Mouse (Mus musculus) bone marrow, adult 2 months (tissue): ENCODE measurements at regions not wholly inside any gene's neighbourhood (a gene's known extent, or its start where the extent isn't known, plus 50 kb on each side); places are given as distances from the start of the nearest gene placed in this dataset.

ENCODE experiments used
- H3K27ac ChIP-seq: fragments of 200-500 bp; 2 replicates; pipeline ENCODE4 v1.5.1; 2012; ENCODE audit warnings: low read depth, mild to moderate bottlenecking, control low read depth, inconsistent platforms, low read length; ENCODE audit not compliant: control insufficient read depth, poor library complexity, insufficient read depth
- H3K4me1 ChIP-seq: fragments of 200-500 bp; 2 replicates; pipeline ENCODE4 v1.6.1; 2011; ENCODE audit warnings: low read length; ENCODE audit not compliant: control insufficient read depth, insufficient read depth
- H3K4me3 ChIP-seq: fragments of 200-500 bp; replicated peaks from 2 replicates; pipeline ENCODE3; 2011; ENCODE audit warnings: mild to moderate bottlenecking, low read depth, low read length, control low read depth; ENCODE audit not compliant: control insufficient read depth
- CTCF ChIP-seq: fragments of 200-500 bp; IDR thresholded peaks from 2 replicates; pipeline ENCODE4 v1.5.1; 2011; ENCODE audit warnings: low read length, control low read depth; ENCODE audit not compliant: control insufficient read depth, insufficient read depth
- POLR2A ChIP-seq: fragments of 200-500 bp; IDR thresholded peaks from 2 replicates; pipeline ENCODE4 v1.6.1; 2011; ENCODE audit warnings: low read depth, mild to moderate bottlenecking, control low read depth, low read length, borderline replicate concordance; ENCODE audit not compliant: control insufficient read depth
- WGBS: fragments of 180-500 bp; shearing (Covaris S2); methylation state at CpG from one replicate; pipeline ENCODE4 v1.1.7; 2018; 5-methylcytosine and 5-hydroxymethylcytosine counted together

- WGBS: 83% methylated on average over 8 of the region's 8 CpGs
- TF ChIP-seq CTCF (no peak), POLR2A (no peak)
- Histone ChIP-seq H3K4me3 (no peak overlapping the region), H3K27ac (no peak overlapping the region), H3K4me1 (no peaks in the 10 kb centered on the region)
Observed at GRCm38 (mm10) chr15:59167937-59168659, 279.0 kb downstream of the Gm49356 start.

- 84% methylated on average over 4 of the region's 4 CpGs for WGBS
- Histone ChIP-seq H3K4me1 (no peaks in the 10 kb centered on the region), H3K4me3 (no peak overlapping the region), H3K27ac (no peak overlapping the region)
- TF ChIP-seq CTCF (no peak), POLR2A (no peak)
Observed at GRCm38 (mm10) chr15:59168660-59169170, 279.6 kb downstream of the Gm49356 start.

- WGBS: 80% methylated on average over 12 of the region's 12 CpGs
- TF ChIP-seq POLR2A (no peak), CTCF (no peak)
Observed at GRCm38 (mm10) chr15:59169237-59169797, 280.2 kb downstream of the Gm49356 start.

GRCm38 (mm10) chr15:59169831-59170230 lies 280.7 kb downstream of the Gm49356 start:
- no peak overlapping the region for H3K4me3 ChIP-seq
- WGBS: 77% methylated on average over 3 of the region's 3 CpGs
- TF ChIP-seq CTCF (no peak), POLR2A (no peak)

More at GRCm38 (mm10) chr15:59169237-59169797, 280.2 kb downstream of the Gm49356 start:
- no peak overlapping the region for H3K27ac ChIP-seq
- H3K4me1 ChIP-seq: no peaks in the 10 kb centered on the region
- H3K4me3 ChIP-seq: no peak overlapping the region

GRCm38 (mm10) chr15:59171120-59171519 lies 282.0 kb downstream of the Gm49356 start:
- no peaks in the 10 kb centered on the region for H3K4me1 ChIP-seq

More at GRCm38 (mm10) chr15:59169831-59170230, 280.7 kb downstream of the Gm49356 start:
- no peaks in the 10 kb centered on the region for H3K4me1 ChIP-seq
- H3K27ac ChIP-seq: no peak overlapping the region

GRCm38 (mm10) chr15:59173452-59174245 lies 284.6 kb downstream of the Gm49356 start:
- no peak overlapping the region for H3K4me3 ChIP-seq
- no peak overlapping the region for H3K27ac ChIP-seq
- TF ChIP-seq POLR2A: no peak
- TF ChIP-seq CTCF: no peak
- 86% methylated on average over 21 of the region's 21 CpGs for WGBS
- H3K4me1 ChIP-seq: no peaks in the 10 kb centered on the region

More at GRCm38 (mm10) chr15:59171120-59171519, 282.0 kb downstream of the Gm49356 start:
- H3K27ac ChIP-seq: no peak overlapping the region
- WGBS: 60% methylated on average over 6 of the region's 6 CpGs
- TF ChIP-seq CTCF (no peak), POLR2A (no peak)
- no peak overlapping the region for H3K4me3 ChIP-seq

GRCm38 (mm10) chr15:59174246-59174751 lies 285.2 kb downstream of the Gm49356 start:
- WGBS: 64% methylated on average over 7 of the region's 7 CpGs
- Histone ChIP-seq H3K4me1 (no peaks in the 10 kb centered on the region), H3K27ac (no peak overlapping the region), H3K4me3 (no peak overlapping the region)
- TF ChIP-seq POLR2A: no peak
- no peak for TF ChIP-seq CTCF
